Mouse (Mus musculus) kidney, embryonic 14.5 days (tissue): ENCODE measurements around the gene Ifitm6. TPM values are rescaled to one million over a fixed set of nuclear protein-coding genes. Genes with fewer than 3 reads are reported as not detected.
"Not testable (repeated sequence)": the region's sequence is repeated elsewhere in the genome, so short reads cannot be mapped to it uniquely, and the experiment has no call there.

ENCODE experiments used
- ATAC-seq: fragments of 200-750 bp; cut with Nextera tagmentation; 2 replicates; pipeline ENCODE4 v1.8.0; 2017; ENCODE audit warnings: moderate number of reproducible peaks, mild to moderate bottlenecking, moderate TSS enrichment, moderate library complexity; ENCODE audit not compliant: low FRiP score, low TSS enrichment
- H3K27ac ChIP-seq: fragments of 300-500 bp; sonication (generic); 2 replicates; pipeline ENCODE4 v1.5.1; 2014; ENCODE audit warnings: low read depth, mild to moderate bottlenecking, low read length, moderate library complexity, mixed read lengths
- H3K27me3 ChIP-seq: fragments of 300-500 bp; sonication (generic); 2 replicates; pipeline ENCODE4 v1.6.1; 2014; ENCODE audit warnings: mild to moderate bottlenecking, low read length; ENCODE audit not compliant: control insufficient read depth, insufficient read depth
- H3K36me3 ChIP-seq: fragments of 300-500 bp; sonication (generic); 2 replicates; pipeline ENCODE4 v1.6.1; 2014; ENCODE audit warnings: low read length, mixed read lengths; ENCODE audit not compliant: control insufficient read depth, insufficient read depth
- H3K4me1 ChIP-seq: fragments of 300-500 bp; sonication (generic); 2 replicates; pipeline ENCODE4 v1.6.1; 2014; ENCODE audit warnings: low read length, mixed read lengths; ENCODE audit not compliant: control insufficient read depth, insufficient read depth
- H3K4me2 ChIP-seq: fragments of 300-500 bp; sonication (generic); replicated peaks from 2 replicates; pipeline ENCODE4 v1.6.1; 2014; ENCODE audit warnings: low read depth, mild to moderate bottlenecking, low read length
- H3K4me3 ChIP-seq: fragments of 300-500 bp; sonication (generic); 2 replicates; pipeline ENCODE4 v1.5.1; 2014; ENCODE audit warnings: mild to moderate bottlenecking, low read length
- H3K9ac ChIP-seq: fragments of 300-500 bp; sonication (generic); 2 replicates; pipeline ENCODE4 v1.6.1; 2014; ENCODE audit warnings: low read depth, mild to moderate bottlenecking, low read length, moderate library complexity
- H3K9me3 ChIP-seq: fragments of 300-500 bp; sonication (generic); 2 replicates; pipeline ENCODE4 v1.6.1; 2016; ENCODE audit warnings: low read length; ENCODE audit not compliant: control insufficient read depth
- WGBS: fragments of 180-500 bp; shearing (Covaris S2); extraction: QIAGEN DNeasy Blood & Tissue Kit; methylation state at CpG from one replicate; pipeline ENCODE4 v1.1.7; 2014; 5-methylcytosine and 5-hydroxymethylcytosine counted together
- polyA plus RNA-seq: library from polyadenylated mRNA; unstranded; fragments of >200 nt; fragmentation: Nextera tagmentation; extraction: Ambion mirVana; gene quantifications from 2 replicates; pipeline ENCODE4 v1.2.1, GENCODE M21; 2014

The Ifitm6 gene
- polyA plus RNA-seq, 1 experiment from 2014 or later, result 1.6 TPM

DNA sequence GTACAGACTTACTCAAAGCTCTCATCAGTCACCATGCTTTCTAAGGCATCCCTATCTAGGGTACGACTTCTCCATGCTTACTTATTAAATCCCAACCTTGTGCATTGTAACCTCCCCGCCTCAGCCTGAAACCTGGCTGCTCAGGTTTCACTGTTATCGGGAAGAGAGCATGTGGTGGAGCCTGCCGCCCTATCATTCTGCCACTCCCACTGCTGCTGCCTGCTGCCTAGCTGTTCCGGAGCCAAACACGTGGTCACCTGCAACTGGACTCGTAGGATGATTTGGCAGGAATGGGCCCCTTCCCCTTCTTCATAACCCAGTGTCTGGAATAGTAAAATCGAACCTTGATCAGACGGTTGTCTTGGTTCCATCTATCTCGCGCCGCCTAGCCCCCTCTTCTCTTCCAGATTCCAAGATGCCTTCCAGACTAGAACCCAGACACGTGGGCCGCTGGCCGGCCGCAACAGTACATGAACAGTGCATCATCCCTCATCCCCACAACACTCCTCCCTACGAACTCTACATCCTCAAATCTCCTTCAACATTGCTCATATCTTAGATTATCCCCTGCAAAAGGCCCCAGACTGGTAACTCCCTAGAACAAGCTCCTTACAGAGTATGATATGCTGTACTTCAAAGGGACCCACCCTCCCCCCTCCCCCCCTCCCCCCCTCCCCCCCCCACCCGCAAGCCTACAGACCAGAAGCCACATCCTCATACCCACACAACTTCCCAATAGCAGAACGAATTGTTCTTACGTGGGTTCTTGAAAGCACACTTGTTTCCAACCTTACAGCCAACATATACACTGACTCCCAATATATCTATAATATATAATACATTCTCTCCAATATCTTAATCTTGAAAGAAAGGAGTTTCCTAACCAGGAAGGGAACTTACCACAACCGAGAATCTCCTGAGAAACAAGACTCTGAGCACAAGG lies 20.6 kb upstream of the Ifitm6 start:
- no peak for ATAC-seq
- Histone ChIP-seq H3K4me3 (no peak overlapping the region), H3K9me3 (no peaks in the 10 kb centered on the region), H3K27ac (no peak overlapping the region), H3K4me1 (0 out of 2 replicates have a peak, but pooled peaks cover 3% of the 10 kb centered on the region), H3K27me3 (no peaks in the 10 kb centered on the region), H3K4me2 (no peak overlapping the region), H3K9ac (no peak overlapping the region), H3K36me3 (no peaks in the 10 kb centered on the region)
- 69% methylated on average over 20 of the region's 21 CpGs for WGBS

DNA sequence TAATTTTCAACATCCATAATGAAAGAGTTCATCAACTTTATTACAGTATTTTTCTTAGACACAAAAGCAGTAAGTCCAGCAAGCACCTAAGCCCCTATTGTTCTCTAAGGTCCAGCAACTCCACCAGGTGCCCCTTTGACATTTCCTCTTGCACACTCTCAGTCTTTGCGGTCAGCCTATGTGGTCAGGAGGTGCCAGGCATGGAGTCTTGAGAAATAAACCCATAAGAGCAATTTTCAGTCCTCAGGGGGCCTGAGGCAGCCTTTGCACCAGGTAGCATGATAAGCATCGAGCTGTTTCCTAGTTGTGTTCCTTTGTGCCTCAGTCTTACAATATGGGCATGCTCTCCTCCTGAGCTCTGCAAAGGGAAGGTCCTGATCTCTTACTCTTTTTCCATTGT lies 18.9 kb upstream of the Ifitm6 start:
- ATAC-seq, H3K27ac ChIP-seq, H3K27me3 ChIP-seq, H3K9me3 ChIP-seq, H3K4me1 ChIP-seq, H3K4me2 ChIP-seq, H3K4me3 ChIP-seq, H3K9ac ChIP-seq, H3K36me3 ChIP-seq: not testable (repeated sequence)
- WGBS, result 87% methylated on average over 1 of the region's 2 CpGs

DNA sequence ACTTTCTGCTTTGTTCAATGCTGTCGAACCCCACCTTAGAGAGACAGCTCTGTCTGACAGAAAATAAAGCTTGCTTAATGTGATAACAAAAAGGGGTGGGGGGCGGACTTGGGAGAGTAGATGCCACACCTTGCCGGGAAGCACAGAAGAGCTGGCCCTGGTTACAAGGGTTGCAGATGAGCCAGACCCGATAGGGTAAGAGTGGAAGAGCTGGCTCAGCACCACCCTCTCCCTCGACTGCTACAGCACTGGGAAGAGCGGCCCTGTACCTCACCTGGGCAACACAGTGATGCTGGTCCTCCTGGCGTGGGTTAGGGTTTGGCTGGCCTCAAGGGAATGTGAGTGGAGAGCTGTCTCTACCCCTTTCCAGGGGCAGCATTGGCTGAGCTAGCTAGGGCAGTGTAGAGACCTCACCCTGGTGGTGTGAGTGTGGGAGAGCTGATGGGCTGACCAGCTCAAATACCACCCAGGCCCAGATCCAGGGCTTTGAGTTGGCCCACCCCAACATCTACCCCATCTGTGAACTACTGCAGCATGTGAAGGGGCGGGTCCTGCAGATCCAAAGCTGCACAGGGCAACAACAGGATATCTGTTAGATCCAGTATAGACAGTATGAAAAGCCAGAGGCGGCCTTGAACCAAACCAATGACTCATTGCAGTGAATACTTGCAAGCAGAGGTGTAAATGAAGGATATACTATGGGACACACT lies 14.9 kb upstream of the Ifitm6 start:
- WGBS, result 80% methylated on average over 9 of the region's 9 CpGs
- no peaks in the 10 kb centered on the region for H3K36me3 ChIP-seq
- ATAC-seq, result no peak
- H3K4me3 ChIP-seq, result no peak overlapping the region
- no peaks in the 10 kb centered on the region for H3K4me1 ChIP-seq
- H3K4me2 ChIP-seq, result no peak overlapping the region
- H3K27me3 ChIP-seq, result no peaks in the 10 kb centered on the region
- no peak overlapping the region for H3K9ac ChIP-seq
- H3K9me3 ChIP-seq, result no peaks in the 10 kb centered on the region
- no peak overlapping the region for H3K27ac ChIP-seq

DNA sequence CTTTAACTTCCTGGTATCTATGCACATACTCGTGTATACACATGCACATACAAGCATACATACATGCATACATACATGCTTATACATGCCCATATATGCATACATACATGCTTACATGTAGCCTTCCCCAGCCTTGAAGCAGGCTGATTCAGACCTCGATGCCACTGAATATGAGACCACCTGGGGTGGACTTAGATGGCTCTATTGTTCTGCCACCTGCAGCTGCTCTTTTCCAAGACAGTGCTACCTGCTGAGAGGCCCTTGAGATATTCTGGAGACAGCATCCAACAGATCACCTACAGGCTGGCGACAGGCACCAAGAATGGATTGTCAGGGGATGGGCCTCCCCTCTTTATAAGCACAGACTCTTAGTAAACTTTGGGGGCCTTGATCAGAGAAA lies 12.7 kb upstream of the Ifitm6 start:
- Histone ChIP-seq H3K9ac (no peak overlapping the region), H3K4me1 (0 out of 2 replicates have a peak, but pooled peaks cover 3% of the 10 kb centered on the region), H3K4me2 (no peak overlapping the region), H3K9me3 (no peaks in the 10 kb centered on the region), H3K27ac (no peak overlapping the region), H3K36me3 (no peaks in the 10 kb centered on the region), H3K27me3 (no peaks in the 10 kb centered on the region), H3K4me3 (no peak overlapping the region)
- 58% methylated on average over 3 of the region's 3 CpGs for WGBS
- ATAC-seq, result no peak

DNA sequence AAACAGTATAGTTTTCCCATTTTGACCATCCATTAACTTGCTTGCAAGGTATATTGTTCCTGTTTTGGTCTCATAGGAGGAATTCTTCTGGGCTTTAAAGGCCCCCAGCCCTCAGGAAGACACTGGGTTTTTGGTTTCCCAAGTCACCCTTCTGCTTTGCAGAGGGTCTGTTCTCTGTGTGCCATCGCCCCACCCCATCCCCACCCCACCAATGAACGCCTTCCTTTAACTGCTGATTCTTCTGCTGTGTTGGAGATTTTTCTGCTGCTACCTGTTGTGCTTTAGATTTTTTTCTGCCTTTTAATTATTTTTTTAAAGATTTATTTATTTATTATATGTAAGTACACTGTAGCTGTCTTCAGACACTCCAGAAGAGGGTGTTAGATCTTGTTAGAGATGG lies 11.1 kb upstream of the Ifitm6 start, which contains the start of gene Gm17387:
TSS of gene Gm17387 (plus strand) at position 301 of the 400 bp plus-strand sequence.
- no peak within 1 kb of the TSS for H3K4me2 ChIP-seq
- ATAC-seq, result no peak

DNA sequence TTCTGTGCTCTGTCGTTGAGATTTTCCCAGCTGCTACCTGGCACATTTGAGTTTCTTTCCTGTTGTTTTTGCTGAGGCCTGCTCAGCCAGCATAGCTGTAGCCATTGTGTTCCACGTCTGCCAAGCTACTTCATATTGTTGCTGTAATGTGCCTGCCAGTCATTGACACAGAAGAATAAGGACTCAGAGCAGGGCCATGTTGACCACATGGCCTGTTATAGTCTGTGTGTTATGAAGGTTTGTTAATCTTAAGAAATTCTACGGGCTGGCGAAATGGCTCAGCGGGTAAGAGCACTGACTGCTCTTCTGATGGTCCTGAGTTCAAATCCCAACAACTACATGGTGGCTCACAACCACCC lies 9.0 kb upstream of the Ifitm6 start:
- Histone ChIP-seq H3K36me3 (no peaks in the 10 kb centered on the region), H3K4me3 (no peak overlapping the region), H3K4me1 (0 out of 2 replicates have a peak, but pooled peaks cover 3% of the 10 kb centered on the region), H3K27me3 (no peaks in the 10 kb centered on the region), H3K9me3 (no peaks in the 10 kb centered on the region), H3K9ac (no peak overlapping the region), H3K4me2 (no peak overlapping the region), H3K27ac (no peak overlapping the region)
- WGBS, result 66% methylated on average over 5 of the region's 5 CpGs
- no peak for ATAC-seq

More for the DNA sequence above, 11.1 kb upstream of the Ifitm6 start, which contains the start of gene Gm17387:
- Histone ChIP-seq H3K9ac (no peak within 1 kb of the TSS), H3K36me3 (no peaks in the 10 kb centered on the region), H3K9me3 (no peaks in the 10 kb centered on the region), H3K27ac (no peak within 1 kb of the TSS), H3K4me1 (0 out of 2 replicates have a peak, but pooled peaks cover 3% of the 10 kb centered on the region), H3K27me3 (no peaks in the 10 kb centered on the region), H3K4me3 (no peak within 1 kb of the TSS)
- WGBS, result 88% methylated on average over 2 of the region's 2 CpGs

DNA sequence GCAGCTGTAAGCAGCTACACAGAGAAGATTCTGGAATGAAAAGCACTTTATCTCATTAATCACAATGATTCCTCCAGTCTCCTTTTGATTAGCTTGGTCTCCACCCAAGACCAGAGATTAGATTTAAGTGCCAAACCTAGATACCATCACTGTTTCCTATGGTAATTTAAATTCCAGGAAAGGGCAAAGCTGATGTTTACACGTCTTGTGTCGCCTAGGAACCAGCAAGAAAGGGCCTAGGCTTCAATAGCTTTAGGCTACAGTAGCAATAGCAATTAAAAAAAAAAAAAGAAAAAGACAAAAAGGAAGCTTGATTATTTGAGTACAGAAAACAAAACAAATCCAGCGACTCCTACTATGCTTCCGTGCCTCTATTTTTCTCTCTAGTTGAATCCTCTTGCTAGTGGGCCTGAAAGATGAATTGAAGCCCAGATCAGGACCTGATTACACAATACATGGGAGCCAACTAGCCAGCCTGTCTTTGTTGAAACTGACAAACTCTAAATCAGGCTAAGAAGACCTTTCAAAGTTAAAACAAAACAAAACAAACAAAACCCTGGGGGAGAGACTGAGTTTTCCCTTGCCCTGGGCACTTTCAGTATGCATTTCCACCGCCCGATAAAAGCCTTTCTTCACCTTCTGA lies 8.5 kb upstream of the Ifitm6 start:
- H3K4me3 ChIP-seq, result no peak overlapping the region
- no peak overlapping the region for H3K9ac ChIP-seq
- H3K27me3 ChIP-seq, result no peaks in the 10 kb centered on the region
- H3K27ac ChIP-seq, result no peak overlapping the region
- no peaks in the 10 kb centered on the region for H3K36me3 ChIP-seq
- no peaks in the 10 kb centered on the region for H3K9me3 ChIP-seq
- H3K4me2 ChIP-seq, result no peak overlapping the region
- H3K4me1 ChIP-seq, result 0 out of 2 replicates have a peak, but pooled peaks cover 3% of the 10 kb centered on the region
- WGBS, result 62% methylated on average over 6 of the region's 6 CpGs
- ATAC-seq, result no peak

DNA sequence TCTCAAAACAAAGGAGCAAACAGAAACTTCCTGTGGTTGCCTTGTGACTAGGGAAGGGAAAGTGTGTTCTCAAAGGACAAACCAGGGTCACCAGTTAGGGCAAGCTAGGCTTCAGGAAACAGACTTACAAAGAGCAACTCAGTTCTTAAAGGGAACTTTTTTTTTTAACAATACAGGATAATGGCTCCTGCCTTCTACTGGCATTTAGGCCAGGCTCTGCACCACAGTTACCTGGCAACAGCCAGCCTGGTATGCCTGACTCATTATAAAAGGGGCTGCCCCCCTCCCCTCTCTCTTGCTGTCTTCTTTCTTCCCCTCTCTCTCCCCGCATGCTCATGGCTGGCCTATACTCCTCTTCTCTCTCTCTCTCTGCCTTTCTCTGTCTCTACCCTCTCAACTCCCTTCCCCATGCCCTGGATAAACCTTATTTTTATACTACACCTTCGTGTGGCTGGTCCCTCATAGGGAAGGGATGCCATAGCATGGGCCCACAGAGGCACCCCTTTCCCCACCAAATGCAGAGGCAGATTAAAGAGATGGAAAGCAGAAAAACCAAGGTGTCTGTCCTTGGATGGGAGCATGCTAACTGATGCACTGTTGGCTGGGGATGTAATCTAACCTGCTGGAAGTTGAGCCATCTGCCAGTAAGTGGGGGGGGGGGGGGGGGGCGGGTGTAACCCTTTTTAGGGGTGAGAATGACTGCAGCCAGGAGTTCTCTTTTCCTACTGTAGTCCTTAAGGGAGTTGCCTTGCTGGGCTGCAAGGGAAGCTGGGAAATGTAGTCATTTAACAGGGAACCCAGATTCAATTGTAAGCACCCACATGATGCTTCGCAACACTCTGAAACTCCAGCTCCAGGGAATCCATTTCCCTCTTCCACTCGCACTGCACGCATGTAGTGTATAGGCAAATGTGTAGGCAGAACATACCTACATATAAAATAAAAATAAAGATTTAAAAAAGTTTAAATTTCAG lies 7.4 kb upstream of the Ifitm6 start:
- H3K36me3 ChIP-seq, result no peaks in the 10 kb centered on the region
- ATAC-seq, result no peak
- no peak overlapping the region for H3K4me3 ChIP-seq
- H3K27me3 ChIP-seq, result no peaks in the 10 kb centered on the region
- no peak overlapping the region for H3K27ac ChIP-seq
- H3K4me2 ChIP-seq, result no peak overlapping the region
- no peak overlapping the region for H3K9ac ChIP-seq
- H3K4me1 ChIP-seq, result 0 out of 2 replicates have a peak, but pooled peaks cover 3% of the 10 kb centered on the region
- WGBS, result 58% methylated on average over 6 of the region's 6 CpGs
- no peaks in the 10 kb centered on the region for H3K9me3 ChIP-seq
